Comparison of ENCODE assay signal across 17 mouse cellular contexts in the genomic region with DNA sequence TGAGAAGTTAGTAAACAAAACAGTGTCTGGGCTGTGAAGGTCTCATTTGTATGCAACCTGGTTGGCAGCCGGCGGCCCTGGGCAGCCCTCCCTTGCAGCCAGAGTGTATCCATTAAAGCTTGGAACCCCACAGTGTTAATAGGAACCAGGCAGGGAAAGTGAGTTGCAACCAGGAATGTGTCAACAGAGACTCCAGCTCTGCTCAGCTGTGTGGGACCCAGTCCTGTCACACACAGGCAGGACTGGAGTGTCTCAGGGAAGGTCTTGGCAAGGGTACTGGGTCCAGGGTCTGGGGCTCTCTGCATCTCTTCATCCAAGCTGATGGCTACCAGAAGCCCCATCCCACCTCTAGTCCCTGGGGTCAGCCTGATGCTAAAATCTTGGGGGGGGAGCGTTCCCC.
"Had no signal": no experiment of that assay in that cellular context is flagged by ENCODE, and none has a peak within 500 bp of the region (broad histone marks: within the 10 kb centered on the region; RNA-seq: fewer than 3 reads in every experiment).

No protein-coding gene starts in this region.

- H3K9ac ChIP-seq: limb, embryonic 15.5 days; liver, embryonic 13.5 days; liver, postnatal 0 days; lung, embryonic 15.5 days; neural tube, embryonic 12.5 days had no signal

- H3K27ac ChIP-seq: kidney, postnatal 0 days; limb, embryonic 15.5 days; liver, embryonic 13.5 days; lung, embryonic 15.5 days; neural tube, embryonic 12.5 days; stomach, postnatal 0 days had no signal

- DNase-seq: kidney, adult 8-10 months; kidney, postnatal 36 days; layer of hippocampus, adult 9-11 months; layer of hippocampus, postnatal 36 days; liver, embryonic 13.5 days; liver, postnatal 0 days; lung, postnatal 14 days; midbrain, embryonic 14.5 days; thymus, adult 2 months; thymus, postnatal 25 days had no signal

- H3K9me3 ChIP-seq: limb, embryonic 15.5 days; liver, embryonic 13.5 days; lung, embryonic 15.5 days; neural tube, embryonic 12.5 days had no signal

- ATAC-seq: intestine, postnatal 0 days; liver, postnatal 0 days had no signal

- H3K36me3 ChIP-seq: limb, embryonic 15.5 days; liver, embryonic 13.5 days; lung, embryonic 15.5 days; neural tube, embryonic 12.5 days had no signal

- H3K4me1 ChIP-seq: liver, embryonic 13.5 days; lung, embryonic 15.5 days had no signal

- H3K27me3 ChIP-seq: limb, embryonic 15.5 days; liver, embryonic 13.5 days; lung, embryonic 15.5 days; neural tube, embryonic 12.5 days had no signal

- H3K4me3 ChIP-seq: limb, embryonic 15.5 days; liver, embryonic 13.5 days; lung, embryonic 15.5 days; myocyte; neural tube, embryonic 12.5 days had no signal

- H3K4me2 ChIP-seq: limb, embryonic 15.5 days; liver, embryonic 13.5 days; lung, embryonic 15.5 days; neural tube, embryonic 12.5 days had no signal
